Mouse (Mus musculus) brain, embryonic 14.5 days (tissue): ENCODE measurements around the gene Add3. TPM values are rescaled to one million over a fixed set of nuclear protein-coding genes. Genes with fewer than 3 reads are reported as not detected.

Experiments
- DNase-seq: peaks from one replicate; pipeline ENCODE4 v3.0.0-alpha.2; 2011; ENCODE audit warnings: low read depth
- CTCF ChIP-seq: fragments of 200-500 bp; IDR thresholded peaks from 2 replicates; pipeline ENCODE4 v1.5.1; 2012; ENCODE audit warnings: inconsistent platforms, mild to moderate bottlenecking, moderate library complexity, borderline replicate concordance; ENCODE audit not compliant: insufficient read depth, insufficient read length; ENCODE audit errors: extremely low read depth
- POLR2A ChIP-seq: fragments of 200-500 bp; IDR thresholded peaks from 2 replicates; pipeline ENCODE4 v1.6.1; 2012; ENCODE audit warnings: mild to moderate bottlenecking, inconsistent platforms, borderline replicate concordance; ENCODE audit not compliant: poor library complexity, insufficient read depth, insufficient read length, severe bottlenecking; ENCODE audit errors: extremely low read depth
- polyA plus RNA-seq: library from polyadenylated mRNA; depleted of rRNA; stranded (reverse); fragments of >200 nt; gene quantifications from 2 replicates; pipeline ENCODE4 v1.2.3, GENCODE M21; 2012

Gene Add3
- polyA plus RNA-seq, 1 experiment: 22.8 TPM

DNA sequence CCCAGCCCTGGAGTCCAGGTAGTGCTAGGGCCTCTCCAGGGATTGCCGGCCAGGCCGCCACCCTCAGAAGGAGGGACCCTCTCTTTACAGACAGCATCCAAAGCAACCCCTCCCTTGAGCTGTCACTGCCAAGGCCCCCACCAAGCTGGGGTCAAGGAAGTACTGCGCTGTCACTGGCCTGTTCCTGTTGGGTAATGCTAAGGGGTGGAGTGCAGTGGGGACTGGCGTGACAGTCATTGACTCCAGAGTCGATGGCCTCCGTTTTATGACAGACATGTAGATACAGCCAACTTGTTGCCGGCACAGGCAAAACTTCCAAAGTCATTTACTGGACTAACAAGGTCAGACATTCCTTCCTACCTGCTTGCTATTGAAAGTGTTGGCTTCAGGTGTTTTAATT, 110.8 kb downstream of the Add3 start:
- TF ChIP-seq CTCF (no peak), POLR2A (no peak)
- no peak for DNase-seq

DNA sequence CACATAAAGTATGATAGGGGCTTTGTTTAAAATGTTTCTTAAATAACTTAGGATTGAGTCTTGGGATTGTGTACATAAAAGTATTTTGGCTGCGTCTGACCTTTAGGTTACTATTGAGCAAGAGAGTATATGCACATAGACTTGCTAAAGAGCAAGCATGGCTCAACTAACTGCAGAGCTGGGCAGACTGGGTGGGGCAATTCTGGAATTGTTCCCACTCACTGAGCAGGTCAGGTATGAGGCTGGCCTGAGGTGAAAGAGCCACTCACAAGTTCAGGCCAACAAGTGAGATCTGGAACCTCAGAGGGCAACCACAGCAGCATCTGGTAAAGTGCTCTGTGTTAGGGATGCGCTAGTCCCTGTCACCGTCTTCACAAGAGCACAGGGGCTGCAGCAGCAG, 111.4 kb downstream of the Add3 start:
- no peak for TF ChIP-seq CTCF
- no peak for TF ChIP-seq POLR2A
- no peak for DNase-seq

DNA sequence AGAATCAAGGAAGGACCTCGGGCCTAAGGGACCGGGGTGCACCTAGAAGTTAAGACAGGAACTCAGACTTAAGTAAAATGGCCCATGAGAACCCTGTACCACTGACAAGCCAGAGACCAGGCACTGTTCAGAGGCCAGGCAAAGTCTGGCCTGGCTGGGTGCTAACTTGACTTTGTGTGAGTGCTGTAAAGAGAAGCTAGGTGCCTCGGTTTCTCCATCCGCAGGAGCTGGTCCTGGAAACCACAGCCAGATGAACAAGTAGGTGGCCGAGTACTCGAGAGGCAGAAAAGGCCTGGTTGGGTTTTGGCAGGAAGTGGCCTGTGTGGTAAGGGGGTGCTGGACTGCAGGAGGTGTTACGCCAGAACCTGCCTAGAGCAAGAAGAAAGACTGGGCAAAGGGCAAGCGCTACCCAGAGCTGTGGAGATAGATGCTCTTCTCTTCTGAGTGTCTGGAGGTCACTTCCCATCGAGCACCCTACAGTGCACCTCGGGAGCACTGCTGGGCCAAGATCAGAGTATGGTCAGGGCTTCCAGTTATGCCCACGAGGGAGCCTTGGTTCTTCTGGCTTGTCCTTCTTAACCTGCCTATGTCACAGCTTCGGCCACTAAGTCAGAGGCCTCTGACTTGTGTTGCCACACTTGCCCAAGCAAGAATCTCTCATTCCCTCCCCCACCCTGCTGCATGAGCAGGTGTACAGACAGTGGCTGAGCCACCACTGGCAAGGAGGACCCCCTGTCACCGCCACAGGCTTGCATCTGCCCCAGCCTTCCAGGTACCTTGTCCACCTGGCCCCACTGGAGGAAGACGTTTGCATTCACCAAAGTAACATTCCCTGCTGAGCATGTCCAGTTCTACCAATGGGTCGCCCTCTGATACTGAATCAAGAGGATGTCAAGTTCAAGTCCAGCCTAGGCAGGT, 112.1 kb downstream of the Add3 start:
- TF ChIP-seq POLR2A (no peak), CTCF (no peak)
- no peak for DNase-seq

DNA sequence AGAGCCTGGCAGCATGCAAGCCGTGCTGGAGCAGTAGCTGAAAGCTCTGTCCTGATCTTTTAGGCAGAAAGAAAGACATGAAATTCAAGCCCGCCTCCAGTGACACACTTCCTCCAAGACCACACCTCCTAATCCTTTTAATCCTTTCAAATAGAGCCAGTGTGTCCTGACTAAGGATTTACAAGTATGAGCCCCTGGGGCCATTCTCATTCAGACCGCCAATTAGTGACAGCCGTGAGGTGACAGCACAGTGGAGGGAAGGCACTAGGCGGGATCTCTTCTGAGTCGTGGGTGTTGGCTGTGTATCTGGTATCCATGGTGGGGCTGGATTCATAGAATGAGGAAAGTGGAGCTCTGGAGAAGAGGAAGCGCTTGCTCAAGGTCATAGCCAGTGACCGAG, 116.1 kb downstream of the Add3 start:
- TF ChIP-seq POLR2A (no peak), CTCF (no peak)
- no peak for DNase-seq

DNA sequence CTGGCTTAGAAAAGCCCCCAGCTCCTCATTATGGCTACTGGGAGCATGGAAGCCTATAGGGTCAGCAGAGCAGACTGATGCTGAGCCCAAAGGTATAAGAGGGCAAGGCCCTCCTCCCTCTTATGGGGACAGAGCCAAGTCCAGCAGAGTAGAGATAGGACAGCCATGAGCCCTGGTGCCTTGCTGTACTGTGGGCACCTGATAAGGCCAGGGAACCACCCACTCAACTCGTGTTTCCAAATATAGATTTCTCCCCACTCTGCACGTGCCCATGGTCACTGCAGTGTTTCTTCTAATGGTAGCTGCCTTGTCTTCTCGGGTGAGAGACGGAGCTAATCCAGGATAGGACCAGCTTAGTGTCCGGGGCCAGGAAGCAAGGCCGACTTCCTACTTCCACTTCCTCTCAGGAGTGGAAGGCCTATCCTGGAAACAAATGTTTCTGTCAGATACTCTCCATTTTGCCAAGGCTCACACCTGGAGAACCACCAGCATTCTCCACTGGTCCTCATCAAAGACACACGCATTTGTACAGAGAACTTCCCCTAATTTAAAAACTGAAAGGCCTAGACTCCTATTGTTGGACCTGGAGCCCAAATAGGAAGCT, 116.8 kb downstream of the Add3 start:
- DNase-seq: no peak
- TF ChIP-seq POLR2A (no peak), CTCF (no peak)

DNA sequence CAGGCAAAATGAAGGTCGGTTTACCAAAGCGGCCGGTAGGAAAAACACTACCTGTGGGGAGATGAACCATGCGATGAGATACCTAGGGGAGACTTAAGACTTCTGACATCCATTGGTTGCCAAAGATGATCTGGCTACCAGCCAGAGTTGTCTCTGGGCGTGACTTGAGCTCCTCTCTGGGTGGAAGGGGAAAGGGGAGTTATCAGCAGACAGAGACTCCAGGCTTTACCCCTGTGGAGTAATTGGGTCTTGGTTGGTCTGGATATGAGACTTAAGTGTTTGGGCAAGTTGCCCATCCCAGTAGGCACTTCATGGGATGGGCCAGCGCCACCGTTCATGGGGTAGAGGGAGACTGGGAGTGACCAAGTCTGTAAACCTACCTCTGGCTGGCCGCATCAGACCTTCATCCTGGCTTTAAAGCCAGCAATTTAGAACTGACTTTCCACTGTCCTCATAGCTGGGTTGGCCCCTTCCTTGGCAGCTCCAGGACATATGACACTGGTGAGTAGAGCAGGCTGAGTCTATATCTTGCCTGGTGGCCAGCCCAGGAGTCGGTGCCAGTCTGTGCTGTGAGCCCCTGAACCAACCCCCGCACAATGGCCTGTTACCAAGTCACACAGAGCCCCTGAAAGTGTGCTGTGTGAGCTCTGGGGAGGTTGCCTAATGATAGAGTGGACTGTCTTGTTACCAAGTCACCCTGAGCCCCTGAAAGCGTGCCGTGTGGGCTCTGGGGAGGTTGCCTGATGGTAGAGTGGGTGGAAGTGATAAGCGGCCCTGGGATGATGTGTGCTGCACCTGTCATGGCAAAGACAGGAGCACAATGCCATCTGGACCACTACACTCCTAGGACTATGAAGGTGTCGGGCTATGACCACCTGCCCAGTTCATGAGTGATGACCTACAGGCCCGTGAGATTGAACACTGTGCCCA, 117.7 kb downstream of the Add3 start:
- TF ChIP-seq POLR2A (no peak), CTCF (no peak)
- no peak for DNase-seq

DNA sequence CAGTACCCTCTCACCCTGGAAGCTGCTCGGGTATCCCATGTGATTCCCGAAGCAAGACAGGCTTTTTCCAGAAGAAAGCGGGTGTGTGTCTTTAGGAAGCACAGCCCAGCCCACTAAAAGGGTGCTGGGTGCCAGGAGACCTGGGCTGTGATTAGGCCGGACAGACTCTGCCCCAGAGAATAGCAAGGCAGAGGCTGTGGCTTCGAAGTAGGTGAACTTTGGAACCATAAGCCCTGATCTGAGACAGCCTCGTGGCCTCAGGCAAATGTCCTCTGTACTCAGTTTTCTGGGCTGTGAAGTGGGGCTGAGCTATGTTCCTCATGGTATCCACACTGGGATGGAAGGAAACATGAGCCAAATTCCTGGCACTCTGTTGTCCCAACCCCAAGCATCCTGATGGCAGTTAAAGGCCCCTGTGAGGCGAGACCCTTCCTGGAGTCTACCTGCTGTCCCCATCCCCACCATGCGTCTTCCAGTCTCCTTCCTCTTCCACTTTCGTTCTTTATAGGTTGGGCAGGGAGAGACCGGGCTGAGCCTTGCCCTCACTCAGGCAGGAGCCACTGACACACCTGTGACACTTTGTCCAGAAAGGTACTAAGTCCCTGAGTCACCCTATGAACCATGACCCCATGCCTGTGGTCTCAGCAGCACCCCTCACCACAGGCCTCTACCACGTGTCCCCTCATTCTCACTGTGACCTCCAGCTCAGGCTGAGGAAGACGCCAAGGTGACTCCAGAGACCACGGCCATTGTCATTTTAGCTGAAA, 118.7 kb downstream of the Add3 start:
- TF ChIP-seq POLR2A: no peak
- TF ChIP-seq CTCF: no peak
- no peak for DNase-seq

DNA sequence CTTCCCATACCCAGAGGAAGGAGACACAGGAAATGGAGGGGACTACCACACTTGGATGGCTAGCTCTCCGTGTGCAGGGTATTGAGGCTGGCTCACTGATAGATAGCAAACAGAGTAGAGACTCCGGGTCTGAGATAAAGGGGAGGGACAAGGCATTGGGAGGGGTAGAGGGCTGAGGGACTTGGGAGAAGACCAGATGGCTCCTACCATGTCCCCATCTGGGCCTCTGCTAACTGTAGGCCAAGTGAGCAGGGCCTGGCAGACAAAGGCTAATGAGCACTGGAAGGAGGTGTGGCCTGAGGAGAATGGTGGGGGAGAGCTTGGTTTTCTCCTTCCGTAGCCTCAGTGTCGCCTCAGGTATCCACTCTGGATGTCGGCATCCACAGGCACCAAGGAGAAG, 119.3 kb downstream of the Add3 start:
- TF ChIP-seq CTCF: no peak
- TF ChIP-seq POLR2A: no peak
- DNase-seq: peak; percentile 78

DNA sequence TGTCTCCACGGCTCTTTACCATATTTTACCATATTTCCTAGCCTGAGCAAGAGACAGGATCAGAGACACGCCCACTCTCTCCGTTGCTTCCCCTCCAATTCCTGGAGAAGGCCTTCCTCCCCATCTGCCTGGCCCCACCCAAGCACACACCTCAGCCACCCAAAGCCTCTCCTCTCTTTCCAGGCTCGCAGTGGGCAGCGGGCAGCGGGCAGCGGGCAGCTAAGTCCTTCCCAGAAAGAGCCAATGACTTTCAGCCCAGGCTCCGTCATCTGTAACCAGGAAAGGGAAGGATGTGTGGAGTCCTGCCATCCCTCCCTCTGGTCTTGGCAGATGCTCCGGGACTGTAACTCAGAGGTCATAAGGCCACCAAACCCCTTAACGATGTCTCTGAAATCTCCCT, 120.0 kb downstream of the Add3 start:
- no peak for TF ChIP-seq POLR2A
- no peak for TF ChIP-seq CTCF
- no peak for DNase-seq

DNA sequence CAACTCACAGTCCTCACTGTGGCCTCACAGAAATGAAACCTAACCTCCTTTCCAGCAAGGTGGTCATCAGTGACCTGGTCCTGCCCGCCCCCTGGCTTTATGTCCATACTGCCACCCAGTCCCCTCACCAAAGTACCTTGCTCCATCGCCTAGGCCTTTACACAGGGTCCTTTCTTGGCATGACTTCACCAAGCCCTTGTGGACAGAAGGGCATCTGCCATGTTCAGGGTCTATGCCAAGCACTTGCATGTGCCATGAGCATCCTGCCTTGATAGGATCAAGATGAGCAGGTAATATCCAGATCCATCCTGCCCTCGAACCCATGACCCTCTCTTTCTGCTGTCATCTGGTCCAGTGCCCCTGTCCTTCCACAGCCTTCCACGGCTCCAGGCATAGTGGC, 120.6 kb downstream of the Add3 start:
- TF ChIP-seq POLR2A (no peak), CTCF (no peak)
- DNase-seq: no peak
